Mouse (Mus musculus) liver, postnatal 0 days (tissue): ENCODE results near the gene Mak.

Experiments used
- CTCF ChIP-seq: sonication (generic); IDR thresholded peaks from 2 replicates; pipeline ENCODE4 v1.5.1; 2016; ENCODE audit warnings: antibody characterized with exemption, low read depth
- EP300 ChIP-seq: IDR thresholded peaks from 2 replicates; pipeline ENCODE4 v1.6.1; 2016; ENCODE audit warnings: antibody characterized with exemption, low read depth, mild to moderate bottlenecking

DNA sequence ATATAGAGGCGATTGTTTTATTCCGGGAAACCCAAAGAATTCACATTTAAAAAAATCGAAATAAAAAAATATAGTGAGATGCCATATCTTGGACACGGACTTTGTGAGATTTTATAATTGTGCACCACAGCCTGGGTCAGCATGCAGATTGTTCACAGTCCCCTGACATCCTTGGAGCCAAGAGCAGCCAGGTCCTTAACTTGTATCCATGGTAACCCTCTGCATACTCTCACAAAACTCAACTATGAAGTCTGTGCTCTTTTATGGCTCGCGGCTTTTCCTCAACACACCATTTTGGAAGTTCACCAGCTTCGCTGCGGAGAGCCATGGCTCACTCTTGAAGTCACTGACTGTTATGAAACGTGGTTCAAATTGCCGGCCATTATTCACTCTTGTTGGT, 14.7 kb upstream of the Mak start:
- TF ChIP-seq CTCF (no peak), EP300 (no peak)
